Mouse (Mus musculus) MEL (cell line): ENCODE data around the gene Fam169a. TPM values are rescaled to one million over a fixed set of nuclear protein-coding genes. Genes with fewer than 3 reads are reported as not detected.

Source experiments
- DNase-seq: peaks from one replicate; pipeline ENCODE4 v3.0.0; 2011; ENCODE audit warnings: low read depth, low spot score
- H3K27ac ChIP-seq: 2 replicates; pipeline ENCODE4 v1.5.1; 2012; ENCODE audit warnings: low read depth, mild to moderate bottlenecking, control low read depth, low read length, moderate library complexity; ENCODE audit not compliant: control insufficient read depth
- H3K27me3 ChIP-seq, 2 experiments: fragments of 150-350 bp in 1 of 2; sonication (generic) in 1 of 2; 2 replicates each; pipeline ENCODE4 v1.6.1; 2012; ENCODE audit warnings: low read length in 2 of 2, mild to moderate bottlenecking in 2 of 2, improper control_type of control experiment in 1 of 2, moderate library complexity in 1 of 2; ENCODE audit not compliant: insufficient read depth in 2 of 2, control insufficient read depth in 1 of 2
- H3K36me3 ChIP-seq, 2 experiments: 2 replicates each; pipeline ENCODE4 v1.6.1; 2012 to 2014; ENCODE audit warnings: low read length in 2 of 2, improper control_type of control experiment in 1 of 2, inconsistent platforms in 1 of 2, mild to moderate bottlenecking in 1 of 2; ENCODE audit not compliant: insufficient read depth in 2 of 2, control insufficient read depth in 1 of 2
- H3K4me1 ChIP-seq, 2 experiments: fragments of 150-350 bp in 1 of 2; sonication (generic) in 1 of 2; 2 replicates each; pipeline ENCODE4 v1.6.1; 2012; ENCODE audit warnings: low read length in 2 of 2, improper control_type of control experiment in 1 of 2, mild to moderate bottlenecking in 1 of 2; ENCODE audit not compliant: insufficient read depth in 2 of 2, control insufficient read depth in 1 of 2
- H3K4me3 ChIP-seq, 2 experiments: fragments of 150-350 bp in 1 of 2; sonication (generic) in 1 of 2; 2 replicates each; pipeline ENCODE4 v1.5.1; 2012; ENCODE audit warnings: low read depth in 2 of 2, low read length in 2 of 2, mild to moderate bottlenecking in 2 of 2, moderate library complexity in 2 of 2, control low read depth in 1 of 2, improper control_type of control experiment in 1 of 2; ENCODE audit not compliant: control insufficient read depth in 1 of 2, insufficient read depth in 1 of 2
- H3K79me2 ChIP-seq: 2 replicates; pipeline ENCODE4 v1.6.1; 2012; ENCODE audit warnings: mild to moderate bottlenecking, low read length, moderate library complexity; ENCODE audit not compliant: control insufficient read depth, poor library complexity, insufficient read depth
- H3K9ac ChIP-seq: 2 replicates; pipeline ENCODE4 v1.6.1; 2012; ENCODE audit warnings: low read depth, mild to moderate bottlenecking, control low read depth, low read length, moderate library complexity; ENCODE audit not compliant: control insufficient read depth, poor library complexity, severe bottlenecking
- H3K9me3 ChIP-seq: fragments of 150-350 bp; sonication (generic); replicated peaks from 2 replicates; pipeline ENCODE4 v1.6.1; 2012; ENCODE audit warnings: mild to moderate bottlenecking, low read length, improper control_type of control experiment, moderate library complexity; ENCODE audit not compliant: insufficient read depth
- E2F4 ChIP-seq: IDR thresholded peaks from 2 replicates; pipeline ENCODE4 v1.6.1; 2011; ENCODE audit warnings: low read depth, low read length, improper control_type of control experiment, borderline replicate concordance
- ELF1 ChIP-seq: IDR thresholded peaks from 2 replicates; pipeline ENCODE4 v1.6.1; 2014; ENCODE audit warnings: low read depth, mild to moderate bottlenecking, inconsistent platforms, low read length, improper control_type of control experiment, moderate library complexity
- ETS1 ChIP-seq: IDR thresholded peaks from 2 replicates; pipeline ENCODE4 v1.6.1; 2012; ENCODE audit warnings: low read depth, mild to moderate bottlenecking, inconsistent platforms, low read length, improper control_type of control experiment, moderate library complexity
- GABPA ChIP-seq: IDR thresholded peaks from 2 replicates; pipeline ENCODE4 v1.6.1; 2012; ENCODE audit warnings: low read depth, mild to moderate bottlenecking, inconsistent platforms, low read length, improper control_type of control experiment, moderate library complexity
- GATA1 ChIP-seq: IDR thresholded peaks from 2 replicates; pipeline ENCODE4 v1.6.1; 2011; ENCODE audit warnings: low read depth, low read length, improper control_type of control experiment
- HCFC1 ChIP-seq: IDR thresholded peaks from 2 replicates; pipeline ENCODE4 v1.6.1; 2012; ENCODE audit warnings: low read depth, mild to moderate bottlenecking, inconsistent platforms, low read length, improper control_type of control experiment, moderate library complexity
- KAT2A ChIP-seq: conservative IDR thresholded peaks from 2 replicates; pipeline ENCODE4 v1.6.1; 2012; ENCODE audit warnings: low read depth, low read length, improper control_type of control experiment, inconsistent platforms
- MAX ChIP-seq: IDR thresholded peaks from 2 replicates; pipeline ENCODE4 v1.6.1; 2011; ENCODE audit warnings: low read length, improper control_type of control experiment
- MEF2A ChIP-seq: IDR thresholded peaks from 2 replicates; pipeline ENCODE4 v1.6.1; 2014; ENCODE audit warnings: low read depth, mild to moderate bottlenecking, inconsistent platforms, low read length, improper control_type of control experiment; ENCODE audit not compliant: poor library complexity, insufficient replicate concordance, severe bottlenecking; ENCODE audit errors: extremely low read depth
- NELFE ChIP-seq: IDR thresholded peaks from 2 replicates; pipeline ENCODE4 v1.6.1; 2011; ENCODE audit warnings: low read depth, low read length, improper control_type of control experiment
- NRF1 ChIP-seq: IDR thresholded peaks from 2 replicates; pipeline ENCODE4 v1.6.1; 2014; ENCODE audit warnings: low read depth, mild to moderate bottlenecking, inconsistent platforms, low read length, improper control_type of control experiment, moderate library complexity; ENCODE audit not compliant: poor library complexity, insufficient read depth, severe bottlenecking
- POLR2A ChIP-seq, 2 experiments: IDR thresholded peaks; 2 replicates each; pipeline ENCODE4 v1.6.1; 2011 to 2012; ENCODE audit warnings: low read length in 2 of 2, mild to moderate bottlenecking in 2 of 2, control low read depth in 1 of 2, improper control_type of control experiment in 1 of 2, low read depth in 1 of 2, moderate library complexity in 1 of 2; ENCODE audit not compliant: control insufficient read depth in 1 of 2, insufficient read depth in 1 of 2, poor library complexity in 1 of 2
- POLR2AphosphoS2 ChIP-seq: IDR thresholded peaks from 2 replicates; pipeline ENCODE4 v1.6.1; 2011; ENCODE audit warnings: low read length, improper control_type of control experiment
- RCOR1 ChIP-seq: IDR thresholded peaks from 2 replicates; pipeline ENCODE4 v1.6.1; 2012; ENCODE audit warnings: low read depth, mild to moderate bottlenecking, inconsistent platforms, low read length, improper control_type of control experiment
- TBP ChIP-seq: IDR thresholded peaks from 2 replicates; pipeline ENCODE4 v1.8.0; 2011; ENCODE audit warnings: low read depth, low read length, improper control_type of control experiment
- UBTF ChIP-seq: IDR thresholded peaks from 2 replicates; pipeline ENCODE4 v1.6.1; 2012; ENCODE audit warnings: low read depth, mild to moderate bottlenecking, inconsistent platforms, low read length, improper control_type of control experiment, moderate library complexity, borderline replicate concordance; ENCODE audit not compliant: insufficient read depth
- polyA plus RNA-seq, 2 experiments: library from polyadenylated mRNA; stranded (reverse) in 1 of 2; unstranded in 1 of 2; fragments of >175 nt in 1 of 2; fragments of >200 nt in 1 of 2; gene quantifications; 2 replicates each; pipeline versions ENCODE4 v1.2.1 to v1.2.4; 2012; ENCODE audit warnings: low replicate concordance in 2 of 2, low read depth in 1 of 2; ENCODE audit not compliant: insufficient read length in 2 of 2, insufficient read depth in 1 of 2, missing spikeins in 1 of 2
- total RNA-seq: library from RNA; depleted of rRNA; stranded (reverse); fragments of 300-350 nt; gene quantifications from 2 replicates; pipeline ENCODE4 v1.2.3, GENCODE M21; 2012

The Fam169a gene
- total and polyA plus RNA-seq, 3 experiments, result 0.62 to 0.89 TPM; not detected in 1

- Histone ChIP-seq H3K9ac (no peak overlapping the region), H3K4me3 (no peak overlapping the region), H3K9me3 (no peaks in the 10 kb centered on the region), H3K36me3 (peaks cover 0 to 4% of the 10 kb centered on the region in 2 experiments; a peak in 1 of 4 replicates), H3K27me3 (no peaks in the 10 kb centered on the region)
- no peak for DNase-seq
- TF ChIP-seq RCOR1 (no peak), POLR2A (IDR thresholded peaks at IDR 0.05; ENCODE audit: control insufficient read depth in 1 of 2, insufficient read depth in 1 of 2, low read depth in 1 of 2, low read length in 2 of 2, poor library complexity in 1 of 2) (no peak), UBTF (no peak), ETS1 (no peak), NELFE (no peak), TBP (no peak)
- TF ChIP-seq, all 39 proteins: peak for 0
- H3K79me2 ChIP-seq, result no peaks in the 10 kb centered on the region
- H3K27ac ChIP-seq, result no peak overlapping the region
- H3K4me1 ChIP-seq, result peaks cover 0 to 2% of the 10 kb centered on the region in 2 experiments; a peak in 1 of 4 replicates
Observed at GRCm38 (mm10) chr13:97067691-97068090, 605 bp downstream of the Fam169a start.

GRCm38 (mm10) chr13:97068151-97068550 lies 1.1 kb downstream of the Fam169a start:
- H3K79me2 ChIP-seq, result no peaks in the 10 kb centered on the region
- DNase-seq, result no peak
- peaks cover 0 to 4% of the 10 kb centered on the region in 2 experiments; a peak in 1 of 4 replicates for H3K36me3 ChIP-seq
- H3K9me3 ChIP-seq, result no peaks in the 10 kb centered on the region
- no peak overlapping the region for H3K9ac ChIP-seq
- TF ChIP-seq HCFC1 (no peak), GATA1 (no peak), KAT2A (no peak), POLR2AphosphoS2 (no peak), NRF1 (no peak), E2F4 (no peak), ELF1 (no peak), MEF2A (no peak), MAX (no peak), GABPA (no peak), ETS1 (no peak)
- no peak overlapping the region for H3K27ac ChIP-seq
- no peak overlapping the region for H3K4me3 ChIP-seq
- peaks cover 0 to 2% of the 10 kb centered on the region in 2 experiments; a peak in 1 of 4 replicates for H3K4me1 ChIP-seq
- no peaks in the 10 kb centered on the region for H3K27me3 ChIP-seq
